12 mouse cellular contexts compared by ENCODE assay signal in the genomic region with DNA sequence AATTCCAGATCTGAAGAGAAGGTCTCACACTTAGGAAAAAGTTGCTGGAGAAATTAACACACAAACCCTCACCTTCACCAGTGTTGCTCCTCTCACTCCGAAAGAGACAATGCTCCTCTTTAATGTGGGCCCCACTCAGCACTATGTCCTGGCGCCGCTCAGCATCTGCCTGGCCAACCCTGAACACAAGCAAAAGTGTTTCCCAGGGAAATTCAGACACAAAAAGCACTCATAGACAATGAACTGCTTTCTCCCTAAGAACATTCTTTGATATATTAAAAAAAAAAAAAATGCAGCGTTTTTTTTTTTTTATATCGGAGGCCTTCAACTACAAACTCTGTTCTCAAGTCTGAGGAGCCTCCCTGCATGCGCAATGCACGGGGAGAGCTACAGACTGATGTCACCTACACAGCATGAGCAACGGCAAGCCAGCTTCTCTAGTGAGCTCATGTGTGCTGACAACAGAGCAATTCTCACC.
DNase-seq lines count a peak whose midpoint lies in the region; ATAC-seq lines count a peak whose summit lies in the region.
"Had no signal": no experiment of that assay in that cellular context is flagged by ENCODE, and none has a peak within 500 bp of the region (broad histone marks: within the 10 kb centered on the region; RNA-seq: fewer than 3 reads in every experiment).

No protein-coding gene starts in this region.

- ATAC-seq in hindbrain, embryonic 15.5 days (ENCODE audit: low FRiP score, low read depth) = peak; percentile 76; the same call in 1 of the 2 replicates
- ATAC-seq in neural tube, embryonic 13.5 days (ENCODE audit: low read depth) = peak; percentile 77; the same call in 1 of the 2 replicates
- ATAC-seq: intestine, postnatal 0 days had no signal

- H3K4me2 ChIP-seq in hindbrain, embryonic 15.5 days = peak overlapping the region; percentile 6; the same call in 1 of the 2 replicates
- no peak overlapping the region for H3K4me2 ChIP-seq in neural tube, embryonic 13.5 days

- 68% methylated on average over 8 of the region's 8 CpGs for WGBS in forebrain, embryonic 10.5 days
- WGBS in hindbrain, embryonic 15.5 days = 11% methylated on average over 8 of the region's 8 CpGs
- 18% methylated on average over 8 of the region's 8 CpGs for whole genome bisulfite sequencing in neural tube, embryonic 13.5 days

- no peak overlapping the region for H3K4me3 ChIP-seq in forebrain, embryonic 10.5 days
- no peak overlapping the region for H3K4me3 ChIP-seq in hindbrain, embryonic 15.5 days
- no peak overlapping the region for H3K4me3 ChIP-seq in neural tube, embryonic 13.5 days
- H3K4me3 ChIP-seq: heart, embryonic 10.5 days had no signal

- no peak overlapping the region for H3K9ac ChIP-seq in hindbrain, embryonic 15.5 days
- H3K9ac ChIP-seq in neural tube, embryonic 13.5 days = no peak overlapping the region

- intact Hi-C loops in left cerebral cortex, postnatal 25 days (cut with DNase I) = no loop called here
- intact Hi-C loops in left cerebral cortex, postnatal 36 days (cut with DNase I) = no loop called here

- no peaks in the 10 kb centered on the region for H3K27me3 ChIP-seq in forebrain, embryonic 10.5 days (ENCODE audit: poor library complexity, severe bottlenecking)
- no peaks in the 10 kb centered on the region for H3K27me3 ChIP-seq in hindbrain, embryonic 15.5 days
- H3K27me3 ChIP-seq in neural tube, embryonic 13.5 days = no peaks in the 10 kb centered on the region
- H3K27me3 ChIP-seq: CH12.LX had no signal

- H3K9me3 ChIP-seq in forebrain, embryonic 10.5 days = no peaks in the 10 kb centered on the region
- H3K9me3 ChIP-seq in hindbrain, embryonic 15.5 days = no peaks in the 10 kb centered on the region
- no peaks in the 10 kb centered on the region for H3K9me3 ChIP-seq in neural tube, embryonic 13.5 days
- H3K9me3 ChIP-seq: heart, embryonic 10.5 days had no signal

- peak overlapping the region; percentile 74 for H3K27ac ChIP-seq in forebrain, embryonic 10.5 days
- peak overlapping the region; percentile 79 for H3K27ac ChIP-seq in hindbrain, embryonic 15.5 days (replicated peaks)
- peak overlapping the region; percentile 88 for H3K27ac ChIP-seq in neural tube, embryonic 13.5 days (replicated peaks)
- H3K27ac ChIP-seq: heart, embryonic 10.5 days had no signal

- H3K36me3 ChIP-seq in forebrain, embryonic 10.5 days (replicated peaks) = peaks cover 93% of the 10 kb centered on the region
- H3K36me3 ChIP-seq in hindbrain, embryonic 15.5 days = peaks cover 68% of the 10 kb centered on the region
- peaks cover 87% of the 10 kb centered on the region for H3K36me3 ChIP-seq in neural tube, embryonic 13.5 days

- peaks cover 19% of the 10 kb centered on the region for H3K4me1 ChIP-seq in forebrain, embryonic 10.5 days
- H3K4me1 ChIP-seq in hindbrain, embryonic 15.5 days (replicated peaks) = peaks cover 5% of the 10 kb centered on the region
- H3K4me1 ChIP-seq in neural tube, embryonic 13.5 days (replicated peaks) = peaks cover 18% of the 10 kb centered on the region
- H3K4me1 ChIP-seq: heart, embryonic 10.5 days had no signal

- DNase-seq in left cerebral cortex, postnatal 25 days (ENCODE audit: low spot score in 2 of 2) = peak; percentile 30 to 46
- no peak for DNase-seq in left cerebral cortex, postnatal 36 days (ENCODE audit: low spot score in 2 of 2)
- no peak for DNase-seq in forebrain, embryonic 10.5 days (ENCODE audit: extremely low spot score, low spot score)
- DNase-seq in spleen, adult 12 weeks (ENCODE audit: low spot score) = no peak
- no peak for DNase-seq in lung, postnatal 14 days
- no peak for DNase-seq in adrenal gland, adult 2 months
- DNase-seq: thymus, postnatal 25 days had no signal

Comparison
In these comparisons a context has a peak if more than half of its experiments do, and no peak if none do; other contexts are left out.
1. DNase-seq: peak in left cerebral cortex, postnatal 25 days (2 of 2); none in left cerebral cortex, postnatal 36 days (0 of 2), forebrain, embryonic 10.5 days (single experiment), spleen, adult 12 weeks (single experiment), lung, postnatal 14 days (single experiment) and adrenal gland, adult 2 months (single experiment).
2. Peak in every context shown above with its lines, with median percentiles within 50 percentile points of each other: H3K27ac ChIP-seq.